Mouse (Mus musculus) hindbrain, embryonic 14.5 days (tissue): ENCODE results near the gene Scube2. TPM values are rescaled to one million over a fixed set of nuclear protein-coding genes. Genes with fewer than 3 reads are reported as not detected.

Experiments used
- ATAC-seq: fragments of 200-750 bp; cut with Nextera tagmentation; 2 replicates; pipeline ENCODE4 v1.8.0; 2017; ENCODE audit warnings: moderate number of reproducible peaks, mild to moderate bottlenecking, moderate TSS enrichment, moderate library complexity; ENCODE audit not compliant: low FRiP score
- DNase-seq: peaks from one replicate; pipeline ENCODE4 v3.0.0-alpha.2; 2015; ENCODE audit warnings: low spot score
- H3K27ac ChIP-seq: fragments of 300-500 bp; sonication (generic); 2 replicates; pipeline ENCODE4 v1.5.1; 2014; ENCODE audit warnings: mild to moderate bottlenecking, moderate library complexity
- H3K27me3 ChIP-seq: fragments of 300-500 bp; sonication (generic); 2 replicates; pipeline ENCODE4 v1.6.1; 2014; ENCODE audit warnings: mild to moderate bottlenecking, low read length, mixed read lengths; ENCODE audit not compliant: control insufficient read depth, insufficient read depth
- H3K36me3 ChIP-seq: fragments of 300-500 bp; sonication (generic); replicated peaks from 2 replicates; pipeline ENCODE4 v1.6.1; 2014; ENCODE audit not compliant: control insufficient read depth, insufficient read depth
- H3K4me1 ChIP-seq: fragments of 300-500 bp; sonication (generic); replicated peaks from 2 replicates; pipeline ENCODE4 v1.6.1; 2014; ENCODE audit warnings: antibody characterized with exemption, low read length, mixed read lengths; ENCODE audit not compliant: control insufficient read depth, insufficient read depth
- H3K4me2 ChIP-seq: fragments of 300-500 bp; sonication (generic); replicated peaks from 2 replicates; pipeline ENCODE4 v1.6.1; 2014; ENCODE audit warnings: mild to moderate bottlenecking, moderate library complexity
- H3K4me3 ChIP-seq: fragments of 300-500 bp; sonication (generic); replicated peaks from 2 replicates; pipeline ENCODE4 v1.5.1; 2014; ENCODE audit warnings: mild to moderate bottlenecking, low read length
- H3K9ac ChIP-seq: fragments of 300-500 bp; sonication (generic); 2 replicates; pipeline ENCODE4 v1.6.1; 2014
- H3K9me3 ChIP-seq: fragments of 300-500 bp; sonication (generic); 2 replicates; pipeline ENCODE4 v1.6.1; 2016; ENCODE audit warnings: low read length; ENCODE audit not compliant: control insufficient read depth
- WGBS: fragments of 180-500 bp; shearing (Covaris S2); extraction: QIAGEN DNeasy Blood & Tissue Kit; methylation state at CpG from one replicate; pipeline ENCODE4 v1.1.7; 2014; 5-methylcytosine and 5-hydroxymethylcytosine counted together
- polyA plus RNA-seq: library from polyadenylated mRNA; unstranded; fragments of >200 nt; fragmentation: Nextera tagmentation; extraction: Ambion mirVana; gene quantifications from 2 replicates; pipeline ENCODE4 v1.2.1, GENCODE M21; 2014

The Scube2 gene
- polyA plus RNA-seq, 1 experiment from 2014 or later = 2.1 TPM

DNA sequence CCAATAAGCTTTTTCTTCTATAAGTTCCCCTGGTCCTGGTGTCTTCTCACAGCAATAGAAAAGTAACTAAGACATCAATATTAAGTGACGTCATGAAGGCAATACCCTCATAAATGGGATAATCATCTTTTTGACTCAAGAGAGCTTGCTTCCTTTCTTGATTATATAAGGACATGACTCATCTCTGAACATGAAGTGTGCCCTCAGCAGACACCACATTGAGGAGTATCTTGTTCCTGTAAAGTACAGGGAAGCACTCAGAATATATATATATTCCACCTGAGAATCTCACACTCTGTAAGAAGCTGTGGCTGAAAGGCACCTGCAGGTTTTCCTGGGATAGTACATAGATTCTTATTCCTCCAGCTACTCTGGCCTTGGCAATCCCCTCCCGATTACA is 17.1 kb upstream of the Scube2 start:
- WGBS = 97% methylated on average over 2 of the region's 2 CpGs
- Histone ChIP-seq H3K4me2 (no peak overlapping the region), H3K9me3 (peaks cover 5% of the 10 kb centered on the region; the same call in 1 of the 2 replicates), H3K27ac (no peak overlapping the region), H3K4me1 (no peaks in the 10 kb centered on the region), H3K36me3 (peaks cover 7% of the 10 kb centered on the region), H3K4me3 (no peak overlapping the region), H3K27me3 (no peaks in the 10 kb centered on the region), H3K9ac (no peak overlapping the region)
- no peak for DNase-seq
- no peak for ATAC-seq

DNA sequence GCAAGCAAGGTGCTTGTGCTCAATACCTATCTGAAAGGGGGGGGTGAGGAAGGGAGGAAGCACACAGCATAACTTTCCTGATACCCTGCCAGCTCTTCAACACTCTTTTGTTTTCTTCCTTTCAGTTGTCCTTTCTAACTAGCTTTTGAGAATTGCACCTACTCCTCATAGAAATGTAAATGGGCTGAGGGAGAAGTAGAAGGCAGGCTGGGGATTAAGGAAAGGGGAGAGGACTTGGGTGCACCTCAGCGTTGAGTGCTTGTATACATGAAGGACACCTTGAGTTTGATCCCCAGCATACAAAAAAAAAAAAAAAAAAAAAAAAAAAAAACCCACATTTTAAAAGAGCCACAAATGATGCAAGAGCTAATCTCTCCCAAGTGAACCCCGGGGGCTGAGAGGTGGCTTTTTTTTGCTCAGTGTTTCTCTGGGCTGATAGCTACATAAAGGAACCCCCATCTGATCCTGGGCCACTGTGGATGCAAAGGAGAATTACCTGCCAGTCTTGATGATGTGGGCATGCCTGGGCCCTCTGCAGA is 16.2 kb upstream of the Scube2 start:
- Histone ChIP-seq H3K4me1 (no peaks in the 10 kb centered on the region), H3K4me2 (no peak overlapping the region), H3K9me3 (peaks cover under 1% of the 10 kb centered on the region; the same call in 1 of the 2 replicates), H3K27me3 (no peaks in the 10 kb centered on the region), H3K27ac (no peak overlapping the region), H3K9ac (no peak overlapping the region), H3K36me3 (peaks cover under 1% of the 10 kb centered on the region), H3K4me3 (no peak overlapping the region)
- DNase-seq (no peak), ATAC-seq (no peak)
- 38% methylated on average over 2 of the region's 2 CpGs for whole genome bisulfite sequencing

- H3K4me2 ChIP-seq = no peak overlapping the region
- DNase-seq = no peak
- no peak overlapping the region for H3K27ac ChIP-seq
- no peak overlapping the region for H3K4me3 ChIP-seq
- H3K9me3 ChIP-seq = no peaks in the 10 kb centered on the region
- H3K27me3 ChIP-seq = no peaks in the 10 kb centered on the region
- no peaks in the 10 kb centered on the region for H3K36me3 ChIP-seq
- WGBS = 67% methylated on average over 12 of the region's 12 CpGs
- H3K9ac ChIP-seq = no peak overlapping the region
- H3K4me1 ChIP-seq = no peaks in the 10 kb centered on the region
- ATAC-seq = no peak
These were observed 13.7 kb upstream of the Scube2 start for GRCm38 (mm10) chr7:109879158-109879557.

DNA sequence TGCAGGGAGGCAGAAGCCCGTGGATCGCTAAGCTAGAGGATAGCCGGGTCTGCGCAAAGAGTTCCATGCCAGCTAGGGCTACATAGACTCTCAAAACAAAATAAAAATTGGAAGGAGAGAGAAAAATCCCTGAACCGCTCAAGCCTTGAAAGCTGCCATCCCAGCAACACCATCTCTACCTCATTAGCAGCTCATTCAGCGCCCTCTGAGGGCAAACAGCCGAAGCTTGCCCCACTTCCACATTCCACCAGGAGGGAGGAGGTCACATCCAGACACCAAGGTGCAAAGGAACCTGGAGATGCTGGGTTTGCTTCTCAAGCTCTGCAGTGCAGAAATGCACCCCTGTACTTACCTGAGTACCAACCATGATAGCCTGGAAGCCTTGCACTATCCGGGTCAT is 10.6 kb upstream of the Scube2 start:
- Histone ChIP-seq H3K4me1 (no peaks in the 10 kb centered on the region), H3K9ac (no peak overlapping the region), H3K4me2 (no peak overlapping the region), H3K27ac (no peak overlapping the region), H3K27me3 (no peaks in the 10 kb centered on the region), H3K36me3 (no peaks in the 10 kb centered on the region), H3K9me3 (no peaks in the 10 kb centered on the region), H3K4me3 (no peak overlapping the region)
- ATAC-seq (no peak), DNase-seq (no peak)
- WGBS = 71% methylated on average over 8 of the region's 8 CpGs

GRCm38 (mm10) chr7:109875598-109875997 is 10.1 kb upstream of the Scube2 start:
- Histone ChIP-seq H3K27me3 (no peaks in the 10 kb centered on the region), H3K9ac (no peak overlapping the region), H3K4me3 (no peak overlapping the region), H3K9me3 (no peaks in the 10 kb centered on the region), H3K36me3 (no peaks in the 10 kb centered on the region), H3K27ac (no peak overlapping the region), H3K4me2 (no peak overlapping the region), H3K4me1 (no peaks in the 10 kb centered on the region)
- ATAC-seq (no peak), DNase-seq (no peak)
- WGBS = 52% methylated on average over 3 of the region's 3 CpGs

- Histone ChIP-seq H3K9me3 (no peaks in the 10 kb centered on the region), H3K27me3 (no peaks in the 10 kb centered on the region), H3K4me1 (no peaks in the 10 kb centered on the region), H3K4me2 (no peak overlapping the region), H3K9ac (no peak overlapping the region), H3K4me3 (no peak overlapping the region), H3K36me3 (no peaks in the 10 kb centered on the region), H3K27ac (no peak overlapping the region)
- no peak; the same call in 1 of the 2 replicates for ATAC-seq
- no peak for DNase-seq
These were observed 9.6 kb upstream of the Scube2 start for GRCm38 (mm10) chr7:109875033-109875432.

DNA sequence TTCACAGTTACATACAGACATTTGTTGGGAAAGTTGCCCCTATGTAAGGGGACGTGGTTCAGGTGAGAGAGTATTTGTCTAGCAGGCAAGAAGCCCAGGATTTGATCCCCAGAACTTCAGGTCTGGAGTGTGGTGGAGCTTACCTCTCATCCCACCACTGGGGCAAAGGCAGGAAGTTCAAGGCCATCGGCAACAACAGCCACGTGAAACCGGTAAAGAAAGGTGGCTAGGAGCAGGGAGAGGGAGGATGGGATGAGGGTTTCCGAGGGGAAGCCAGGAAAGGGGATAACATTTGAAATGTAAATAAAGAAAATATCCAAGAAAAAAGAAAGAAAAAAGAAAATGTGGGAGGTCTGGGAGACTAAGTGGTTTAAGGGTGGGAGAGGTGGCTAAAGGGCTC is 7.7 kb upstream of the Scube2 start:
- Histone ChIP-seq H3K9ac (no peak overlapping the region), H3K4me2 (no peak overlapping the region), H3K36me3 (no peaks in the 10 kb centered on the region), H3K9me3 (no peaks in the 10 kb centered on the region), H3K27ac (no peak overlapping the region), H3K27me3 (no peaks in the 10 kb centered on the region), H3K4me1 (no peaks in the 10 kb centered on the region), H3K4me3 (no peak overlapping the region)
- DNase-seq (no peak), ATAC-seq (no peak)
- WGBS = 56% methylated on average over 5 of the region's 5 CpGs

- DNase-seq = no peak
- 91% methylated on average over 5 of the region's 5 CpGs for WGBS
- no peaks in the 10 kb centered on the region for H3K27me3 ChIP-seq
- H3K4me3 ChIP-seq = no peak overlapping the region
- no peak overlapping the region for H3K9ac ChIP-seq
- H3K27ac ChIP-seq = no peak overlapping the region
- H3K4me2 ChIP-seq = no peak overlapping the region
- H3K36me3 ChIP-seq = no peaks in the 10 kb centered on the region
- H3K9me3 ChIP-seq = no peaks in the 10 kb centered on the region
- no peaks in the 10 kb centered on the region for H3K4me1 ChIP-seq
- ATAC-seq = no peak
These were observed 5.8 kb upstream of the Scube2 start for GRCm38 (mm10) chr7:109871232-109871631.

DNA sequence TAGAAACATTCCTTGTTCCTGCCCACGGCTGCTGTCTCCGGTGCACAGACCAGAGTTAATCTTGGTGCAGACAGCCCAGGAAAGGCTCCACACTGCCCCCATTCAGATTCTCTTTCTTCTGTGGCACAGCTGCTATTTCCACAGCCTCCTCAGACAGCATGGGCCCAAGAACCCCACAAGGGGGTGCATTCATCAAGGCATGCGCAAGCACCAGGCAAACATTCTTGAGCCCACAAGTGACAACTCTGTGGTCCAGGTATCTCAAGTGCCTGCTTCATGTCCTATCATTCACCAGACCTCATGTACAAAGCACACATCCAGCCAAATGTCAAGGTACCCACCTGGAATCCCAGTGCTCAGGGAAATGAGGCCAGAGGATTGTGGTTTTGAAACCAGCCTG is 3.0 kb upstream of the Scube2 start:
- Histone ChIP-seq H3K27me3 (peaks cover 15% of the 10 kb centered on the region; the same call in 1 of the 2 replicates), H3K27ac (no peak overlapping the region), H3K4me2 (no peak overlapping the region), H3K9ac (no peak overlapping the region), H3K36me3 (no peaks in the 10 kb centered on the region), H3K4me3 (no peak overlapping the region), H3K4me1 (peaks cover 8% of the 10 kb centered on the region), H3K9me3 (no peaks in the 10 kb centered on the region)
- 13% methylated on average over 3 of the region's 3 CpGs for WGBS
- DNase-seq (no peak), ATAC-seq (no peak)

- Histone ChIP-seq H3K9me3 (no peaks in the 10 kb centered on the region), H3K36me3 (no peaks in the 10 kb centered on the region), H3K27ac (no peak overlapping the region), H3K4me3 (no peak overlapping the region), H3K4me2 (no peak overlapping the region), H3K4me1 (peaks cover 8% of the 10 kb centered on the region), H3K9ac (no peak overlapping the region), H3K27me3 (peaks cover 15% of the 10 kb centered on the region; the same call in 1 of the 2 replicates)
- no peak for DNase-seq
- no peak for ATAC-seq
- WGBS = 30% methylated on average over 3 of the region's 3 CpGs
These were observed 1.2 kb upstream of the Scube2 start for GRCm38 (mm10) chr7:109866643-109867042.
